Mouse (Mus musculus): ENCODE data around the gene Pcdh15. TPM values are rescaled to one million over a fixed set of nuclear protein-coding genes. Genes with fewer than 3 reads are reported as not detected.

Gene Pcdh15
- polyA plus RNA-seq, 1 experiment from 2014 or later = 2.0 TPM

DNA sequence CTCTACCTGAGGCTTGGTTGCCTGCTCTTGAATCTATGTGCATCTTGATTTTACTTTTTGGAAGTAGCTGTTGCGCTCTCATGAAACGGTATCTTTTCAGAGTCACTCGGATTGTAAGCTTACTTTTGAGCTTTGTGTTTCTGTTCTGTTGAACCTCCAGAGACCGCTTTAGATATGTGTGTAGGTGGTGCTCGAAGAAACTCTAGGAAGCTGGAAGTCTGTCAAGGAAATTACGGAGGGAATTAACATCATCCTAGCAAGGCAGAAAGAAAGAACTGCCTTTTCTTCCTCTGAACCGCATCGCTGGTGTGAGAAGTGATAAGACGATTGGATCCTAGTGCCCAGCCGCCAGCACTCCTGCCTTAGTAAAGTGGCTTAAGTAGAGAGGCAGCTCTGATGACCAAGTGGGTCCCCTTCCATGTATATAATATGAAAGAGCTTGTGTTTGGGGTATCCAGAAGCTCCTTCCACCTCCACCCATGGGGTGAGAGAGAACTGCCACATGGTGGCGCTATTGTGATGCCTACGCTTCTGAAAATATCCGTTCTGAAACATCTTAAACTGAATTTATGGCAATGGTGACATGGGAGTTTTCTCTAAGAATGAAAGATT lies 4.3 kb downstream of the Pcdh15 start:
- Histone ChIP-seq H3K4me1 (ENCODE audit: control insufficient read depth, insufficient read depth, low read length) (peaks cover 7% of the 10 kb centered on the region; the same call in 1 of the 2 replicates), H3K36me3 (ENCODE audit: control insufficient read depth, insufficient read depth, low read length) (no peaks in the 10 kb centered on the region), H3K9ac (ENCODE audit: low read length) (no peak overlapping the region), H3K4me2 (ENCODE audit: low read depth, low read length) (no peak overlapping the region), H3K4me3 (replicated peaks; ENCODE audit: low read length) (no peak overlapping the region), H3K27me3 (ENCODE audit: control insufficient read depth, insufficient read depth, low read length) (peaks cover 34% of the 10 kb centered on the region), H3K27ac (ENCODE audit: low read length) (no peak overlapping the region), H3K9me3 (replicated peaks; ENCODE audit: control insufficient read depth, low read length) (no peaks in the 10 kb centered on the region; the same call in 1 of the 2 replicates)
- no peak for ATAC-seq (ENCODE audit: insufficient read depth, low FRiP score)
- 72% methylated on average over 13 of the region's 13 CpGs for WGBS

DNA sequence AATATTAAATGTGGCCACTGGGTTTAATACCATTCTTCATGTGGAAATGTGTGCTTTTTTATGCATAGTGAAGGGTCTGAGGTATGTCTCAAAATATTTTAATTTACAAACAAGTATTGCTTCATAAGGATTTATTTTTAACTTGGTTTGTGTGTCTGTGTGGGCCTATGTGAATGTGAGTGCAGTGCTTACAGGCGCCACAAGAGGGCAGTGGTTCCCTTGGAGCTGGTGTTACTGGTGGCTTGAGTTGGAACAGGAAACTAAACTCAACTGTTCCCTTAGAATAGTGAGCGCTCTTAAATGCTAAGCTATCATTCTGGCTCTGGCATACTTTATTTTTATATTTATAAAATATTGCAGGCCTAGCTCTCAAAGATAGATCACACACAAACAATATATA lies 6.8 kb downstream of the Pcdh15 start:
- H3K36me3 ChIP-seq (ENCODE audit: control insufficient read depth, insufficient read depth, low read length) = no peaks in the 10 kb centered on the region
- no peaks in the 10 kb centered on the region for H3K9me3 ChIP-seq (replicated peaks; ENCODE audit: control insufficient read depth, low read length)
- no peaks in the 10 kb centered on the region for H3K4me1 ChIP-seq (ENCODE audit: control insufficient read depth, insufficient read depth, low read length)
- no peak overlapping the region for H3K4me2 ChIP-seq (ENCODE audit: low read depth, low read length)
- 39% methylated on average over 2 of the region's 2 CpGs for WGBS
- H3K9ac ChIP-seq (ENCODE audit: low read length) = no peak overlapping the region
- H3K4me3 ChIP-seq (replicated peaks; ENCODE audit: low read length) = no peak overlapping the region
- ATAC-seq (ENCODE audit: insufficient read depth, low FRiP score) = no peak
- peaks cover 11% of the 10 kb centered on the region for H3K27me3 ChIP-seq (ENCODE audit: control insufficient read depth, insufficient read depth, low read length)
- no peak overlapping the region for H3K27ac ChIP-seq (ENCODE audit: low read length)

DNA sequence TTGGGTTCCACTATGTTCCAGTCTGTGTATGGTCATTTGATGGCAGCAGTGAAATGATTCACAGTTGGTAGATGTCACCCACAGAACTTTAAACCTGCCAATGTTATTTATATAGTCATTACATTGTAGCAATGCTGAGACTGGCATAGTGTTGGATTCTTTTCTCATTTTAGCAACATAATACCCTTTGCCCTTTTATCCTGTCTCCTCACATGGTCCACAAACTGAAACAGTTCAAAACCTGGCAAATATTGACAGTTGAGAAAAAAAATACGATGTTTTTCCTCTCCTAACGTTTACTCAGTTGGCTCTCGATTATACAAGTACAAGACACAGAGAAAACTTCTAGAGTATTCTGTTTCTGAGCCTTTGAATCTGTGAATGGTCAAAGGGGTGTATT lies 38.8 kb downstream of the Pcdh15 start:
- no peaks in the 10 kb centered on the region for H3K36me3 ChIP-seq (ENCODE audit: control insufficient read depth, insufficient read depth, low read length)
- no peak for ATAC-seq (ENCODE audit: insufficient read depth, low FRiP score)
- no peaks in the 10 kb centered on the region for H3K9me3 ChIP-seq (replicated peaks; ENCODE audit: control insufficient read depth, low read length)
- H3K27ac ChIP-seq (ENCODE audit: low read length) = no peak overlapping the region
- H3K4me2 ChIP-seq (ENCODE audit: low read depth, low read length) = no peak overlapping the region
- H3K4me3 ChIP-seq (replicated peaks; ENCODE audit: low read length) = no peak overlapping the region
- H3K27me3 ChIP-seq (ENCODE audit: control insufficient read depth, insufficient read depth, low read length) = no peaks in the 10 kb centered on the region
- H3K4me1 ChIP-seq (ENCODE audit: control insufficient read depth, insufficient read depth, low read length) = no peaks in the 10 kb centered on the region
- no peak overlapping the region for H3K9ac ChIP-seq (ENCODE audit: low read length)
- WGBS = 48% methylated on average over 3 of the region's 3 CpGs

DNA sequence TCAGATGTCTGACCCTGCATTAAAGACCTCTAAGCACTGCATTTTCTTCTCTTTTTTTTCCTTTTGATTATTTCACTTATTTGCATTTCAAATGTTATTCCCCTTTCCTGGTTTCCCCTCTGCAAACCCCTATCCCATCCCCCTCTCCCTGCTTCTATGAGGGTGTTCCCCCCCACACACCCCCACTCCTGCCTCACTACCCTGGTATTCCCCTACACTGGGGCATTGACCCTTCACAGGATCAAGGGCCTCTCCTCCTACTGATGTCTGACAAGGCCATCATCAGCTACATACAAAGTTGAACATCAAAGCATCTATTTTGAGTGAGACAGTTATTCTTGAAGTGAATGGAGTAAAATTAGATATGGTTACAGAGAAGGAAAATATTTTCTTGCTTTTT lies 48.4 kb downstream of the Pcdh15 start:
- no peaks in the 10 kb centered on the region for H3K27me3 ChIP-seq (ENCODE audit: control insufficient read depth, insufficient read depth, low read length)
- no peak overlapping the region for H3K4me3 ChIP-seq (replicated peaks; ENCODE audit: low read length)
- no peak overlapping the region for H3K27ac ChIP-seq (ENCODE audit: low read length)
- no peak for ATAC-seq (ENCODE audit: insufficient read depth, low FRiP score)
- no peaks in the 10 kb centered on the region for H3K4me1 ChIP-seq (ENCODE audit: control insufficient read depth, insufficient read depth, low read length)
- no peaks in the 10 kb centered on the region for H3K9me3 ChIP-seq (replicated peaks; ENCODE audit: control insufficient read depth, low read length)
- no peak overlapping the region for H3K9ac ChIP-seq (ENCODE audit: low read length)
- H3K4me2 ChIP-seq (ENCODE audit: low read depth, low read length) = no peak overlapping the region
- H3K36me3 ChIP-seq (ENCODE audit: control insufficient read depth, insufficient read depth, low read length) = no peaks in the 10 kb centered on the region

- Histone ChIP-seq H3K36me3 (ENCODE audit: control insufficient read depth, insufficient read depth, low read length) (no peaks in the 10 kb centered on the region), H3K4me1 (ENCODE audit: control insufficient read depth, insufficient read depth, low read length) (no peaks in the 10 kb centered on the region), H3K9me3 (replicated peaks; ENCODE audit: control insufficient read depth, low read length) (no peaks in the 10 kb centered on the region), H3K9ac (ENCODE audit: low read length) (no peak overlapping the region), H3K27me3 (ENCODE audit: control insufficient read depth, insufficient read depth, low read length) (no peaks in the 10 kb centered on the region), H3K27ac (ENCODE audit: low read length) (no peak overlapping the region), H3K4me2 (ENCODE audit: low read depth, low read length) (no peak overlapping the region), H3K4me3 (replicated peaks; ENCODE audit: low read length) (no peak overlapping the region)
- no peak for ATAC-seq (ENCODE audit: insufficient read depth, low FRiP score)
- WGBS = 73% methylated on average over 4 of the region's 4 CpGs
Observed at GRCm38 (mm10) chr10:73147978-73148377, 48.8 kb downstream of the Pcdh15 start.

DNA sequence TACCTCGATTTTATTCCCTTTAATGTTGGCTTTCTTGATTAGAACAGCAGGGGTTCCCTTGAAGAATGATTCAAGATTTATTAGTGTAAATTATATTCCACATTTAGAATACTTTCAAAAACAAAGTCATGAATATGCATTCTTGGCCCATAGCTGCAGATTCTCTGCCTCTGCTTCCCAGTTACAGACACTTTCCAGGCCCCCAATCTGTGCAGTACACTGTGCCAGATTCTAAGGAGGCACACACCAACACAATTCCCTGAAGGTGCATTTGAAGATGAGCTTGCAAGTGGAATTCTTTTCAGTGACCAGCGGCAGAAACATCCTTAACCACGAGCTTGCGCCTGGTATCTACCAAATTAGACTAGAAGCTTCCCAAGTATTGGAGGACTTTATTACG lies 55.4 kb downstream of the Pcdh15 start:
- H3K27ac ChIP-seq (ENCODE audit: low read length) = no peak overlapping the region
- H3K4me2 ChIP-seq (ENCODE audit: low read depth, low read length) = no peak overlapping the region
- H3K4me1 ChIP-seq (ENCODE audit: control insufficient read depth, insufficient read depth, low read length) = no peaks in the 10 kb centered on the region
- no peak for ATAC-seq (ENCODE audit: insufficient read depth, low FRiP score)
- no peaks in the 10 kb centered on the region for H3K9me3 ChIP-seq (replicated peaks; ENCODE audit: control insufficient read depth, low read length)
- H3K27me3 ChIP-seq (ENCODE audit: control insufficient read depth, insufficient read depth, low read length) = no peaks in the 10 kb centered on the region
- H3K9ac ChIP-seq (ENCODE audit: low read length) = no peak overlapping the region
- no peak overlapping the region for H3K4me3 ChIP-seq (replicated peaks; ENCODE audit: low read length)
- WGBS = 86% methylated on average over 5 of the region's 5 CpGs
- no peaks in the 10 kb centered on the region for H3K36me3 ChIP-seq (ENCODE audit: control insufficient read depth, insufficient read depth, low read length)

GRCm38 (mm10) chr10:73161757-73162156 lies 62.6 kb downstream of the Pcdh15 start:
- Histone ChIP-seq H3K27me3 (ENCODE audit: control insufficient read depth, insufficient read depth, low read length) (no peaks in the 10 kb centered on the region), H3K4me3 (replicated peaks; ENCODE audit: low read length) (no peak overlapping the region), H3K4me2 (ENCODE audit: low read depth, low read length) (no peak overlapping the region), H3K9ac (ENCODE audit: low read length) (no peak overlapping the region), H3K27ac (ENCODE audit: low read length) (no peak overlapping the region), H3K36me3 (ENCODE audit: control insufficient read depth, insufficient read depth, low read length) (no peaks in the 10 kb centered on the region), H3K9me3 (replicated peaks; ENCODE audit: control insufficient read depth, low read length) (no peaks in the 10 kb centered on the region), H3K4me1 (ENCODE audit: control insufficient read depth, insufficient read depth, low read length) (no peaks in the 10 kb centered on the region)
- WGBS = 81% methylated on average over 1 of the region's 1 CpGs
- no peak for ATAC-seq (ENCODE audit: insufficient read depth, low FRiP score)

GRCm38 (mm10) chr10:73216001-73216400 lies 116.9 kb downstream of the Pcdh15 start:
- WGBS = 65% methylated on average over 2 of the region's 2 CpGs
- H3K9me3 ChIP-seq (replicated peaks; ENCODE audit: control insufficient read depth, low read length) = no peaks in the 10 kb centered on the region

DNA sequence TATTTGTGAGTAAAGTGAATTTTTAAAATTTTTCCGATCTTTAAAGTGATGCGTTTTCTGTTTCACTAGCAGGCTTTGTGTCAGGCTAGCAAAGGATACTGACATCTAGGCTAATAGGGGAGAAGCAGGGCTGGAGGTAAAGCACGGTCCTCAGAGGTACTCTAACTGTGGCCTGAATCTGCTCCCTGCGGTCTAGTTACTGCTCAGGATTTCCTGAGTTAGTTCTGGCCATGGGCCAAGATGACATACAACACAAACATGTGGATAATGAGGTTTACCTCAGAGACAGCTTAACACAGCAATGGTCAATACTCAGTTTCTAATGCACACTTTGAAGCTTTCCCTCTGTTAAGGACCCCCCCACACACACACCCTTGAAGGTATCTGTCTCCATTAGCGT lies 143.2 kb downstream of the Pcdh15 start:
- ATAC-seq (ENCODE audit: insufficient read depth, low FRiP score) = no peak
- WGBS = 63% methylated on average over 5 of the region's 5 CpGs

More at GRCm38 (mm10) chr10:73216001-73216400, 116.9 kb downstream of the Pcdh15 start:
- H3K36me3 ChIP-seq (ENCODE audit: control insufficient read depth, insufficient read depth, low read length) = no peaks in the 10 kb centered on the region
- no peak overlapping the region for H3K4me2 ChIP-seq (ENCODE audit: low read depth, low read length)
- H3K9ac ChIP-seq (ENCODE audit: low read length) = no peak overlapping the region
- H3K27ac ChIP-seq (ENCODE audit: low read length) = no peak overlapping the region
- no peak for ATAC-seq (ENCODE audit: insufficient read depth, low FRiP score)
- no peaks in the 10 kb centered on the region for H3K27me3 ChIP-seq (ENCODE audit: control insufficient read depth, insufficient read depth, low read length)
- H3K4me1 ChIP-seq (ENCODE audit: control insufficient read depth, insufficient read depth, low read length) = no peaks in the 10 kb centered on the region
- H3K4me3 ChIP-seq (replicated peaks; ENCODE audit: low read length) = no peak overlapping the region

More for the DNA sequence above, 143.2 kb downstream of the Pcdh15 start:
- Histone ChIP-seq H3K4me3 (replicated peaks; ENCODE audit: low read length) (no peak overlapping the region), H3K9me3 (replicated peaks; ENCODE audit: control insufficient read depth, low read length) (no peaks in the 10 kb centered on the region), H3K27ac (ENCODE audit: low read length) (no peak overlapping the region), H3K4me1 (ENCODE audit: control insufficient read depth, insufficient read depth, low read length) (no peaks in the 10 kb centered on the region), H3K9ac (ENCODE audit: low read length) (no peak overlapping the region), H3K27me3 (ENCODE audit: control insufficient read depth, insufficient read depth, low read length) (no peaks in the 10 kb centered on the region), H3K36me3 (ENCODE audit: control insufficient read depth, insufficient read depth, low read length) (no peaks in the 10 kb centered on the region), H3K4me2 (ENCODE audit: low read depth, low read length) (no peak overlapping the region)

Data from stomach, embryonic 16.5 days (tissue).